26 mouse cellular contexts compared by ENCODE assay signal in genomic region chr8:20912288-20912687, GRCm38 (mm10). TPM values are rescaled to one million over a fixed set of nuclear protein-coding genes. Genes with fewer than 3 reads are reported as not detected.
"Had no signal": no experiment of that assay in that cellular context is flagged by ENCODE, and none has a peak within 500 bp of the region (broad histone marks: within the 10 kb centered on the region; RNA-seq: fewer than 3 reads in every experiment).

No protein-coding gene starts in this region.

- DNase-seq: liver, embryonic 13.5 days; liver, postnatal 0 days; lung, adult 2 months; midbrain, embryonic 14.5 days; right cerebral cortex, postnatal 14 days; thymus, adult 18-20 months; thymus, postnatal 14 days; thymus, postnatal 36 days had no signal

- ATAC-seq: liver, postnatal 0 days; lung, postnatal 0 days; midbrain, embryonic 16.5 days had no signal

- H3K4me1 ChIP-seq: liver, embryonic 13.5 days; liver, embryonic 15.5 days; lung, embryonic 15.5 days; midbrain, embryonic 10.5 days; midbrain, embryonic 12.5 days; neural tube, embryonic 13.5 days; neural tube, embryonic 15.5 days; stomach, embryonic 15.5 days had no signal

- H3K36me3 ChIP-seq: liver, embryonic 13.5 days; liver, embryonic 15.5 days; lung, embryonic 15.5 days; midbrain, embryonic 10.5 days; midbrain, embryonic 12.5 days; neural tube, embryonic 13.5 days; neural tube, embryonic 15.5 days; stomach, embryonic 15.5 days had no signal

- H3K4me2 ChIP-seq: liver, embryonic 13.5 days; liver, embryonic 15.5 days; lung, embryonic 15.5 days; midbrain, embryonic 12.5 days; neural tube, embryonic 13.5 days; neural tube, embryonic 15.5 days; stomach, embryonic 15.5 days had no signal

- H3K9ac ChIP-seq: liver, embryonic 13.5 days; liver, embryonic 15.5 days; liver, postnatal 0 days; lung, embryonic 15.5 days; midbrain, embryonic 12.5 days; neural tube, embryonic 13.5 days; neural tube, embryonic 15.5 days; stomach, embryonic 15.5 days had no signal

- H3K9me3 ChIP-seq: liver, embryonic 13.5 days; liver, embryonic 15.5 days; lung, embryonic 15.5 days had no signal

- H3K27ac ChIP-seq: liver, embryonic 13.5 days; liver, embryonic 15.5 days; lung, embryonic 15.5 days; macrophage; midbrain, embryonic 10.5 days; midbrain, embryonic 12.5 days; neural tube, embryonic 13.5 days; neural tube, embryonic 15.5 days; stomach, embryonic 15.5 days; stomach, postnatal 0 days had no signal

- H3K4me3 ChIP-seq: liver, embryonic 13.5 days; liver, embryonic 15.5 days; lung, embryonic 15.5 days; midbrain, embryonic 10.5 days; midbrain, embryonic 12.5 days; myocyte; neural tube, embryonic 13.5 days; neural tube, embryonic 15.5 days; stomach, embryonic 15.5 days had no signal

- H3K27me3 ChIP-seq: liver, embryonic 13.5 days; liver, embryonic 15.5 days; lung, embryonic 15.5 days; midbrain, embryonic 12.5 days; neural tube, embryonic 13.5 days; neural tube, embryonic 15.5 days; stomach, embryonic 15.5 days had no signal

RNA-seq across cellular contexts. Expression of gene Gm6040, which starts 9.6 kb away (rescaled TPM):
- total RNA-seq: megakaryocyte, adult 5-6 weeks; megakaryocyte-erythroid progenitor cell, adult 5-6 weeks had no signal
- polyA plus RNA-seq: liver, embryonic 13.5 days; liver, embryonic 15.5 days; liver, postnatal 0 days; lung, adult 2 months; lung, embryonic 15.5 days; lung, postnatal 0 days; macrophage; midbrain, embryonic 10.5 days; midbrain, embryonic 12.5 days; midbrain, embryonic 14.5 days; midbrain, embryonic 16.5 days; myocyte; neural tube, embryonic 11.5 days; neural tube, embryonic 13.5 days; neural tube, embryonic 15.5 days; spleen, adult 2 months; stomach, embryonic 15.5 days; stomach, postnatal 0 days; testis, adult 2 months; thymus, postnatal 0 days had no signal

RNA-seq across cellular contexts. Expression of gene Gm15056, which starts 9.9 kb away (rescaled TPM):
- total RNA-seq: megakaryocyte, adult 5-6 weeks; megakaryocyte-erythroid progenitor cell, adult 5-6 weeks had no signal
- polyA plus RNA-seq: liver, embryonic 13.5 days; liver, embryonic 15.5 days; liver, postnatal 0 days; lung, adult 2 months; lung, embryonic 15.5 days; lung, postnatal 0 days; macrophage; midbrain, embryonic 10.5 days; midbrain, embryonic 12.5 days; midbrain, embryonic 14.5 days; midbrain, embryonic 16.5 days; myocyte; neural tube, embryonic 11.5 days; neural tube, embryonic 13.5 days; neural tube, embryonic 15.5 days; stomach, embryonic 15.5 days; stomach, postnatal 0 days; testis, adult 2 months had no signal

RNA-seq across cellular contexts. Expression of gene Defb33, which starts 19.8 kb away (rescaled TPM):
- total RNA-seq: megakaryocyte, adult 5-6 weeks; megakaryocyte-erythroid progenitor cell, adult 5-6 weeks had no signal
- polyA plus RNA-seq: liver, embryonic 13.5 days; liver, embryonic 15.5 days; liver, postnatal 0 days; lung, adult 2 months; lung, embryonic 15.5 days; lung, postnatal 0 days; macrophage; midbrain, embryonic 10.5 days; midbrain, embryonic 12.5 days; midbrain, embryonic 14.5 days; midbrain, embryonic 16.5 days; myocyte; neural tube, embryonic 11.5 days; neural tube, embryonic 13.5 days; neural tube, embryonic 15.5 days; spleen, adult 2 months; stomach, embryonic 15.5 days; stomach, postnatal 0 days; thymus, postnatal 0 days had no signal

RNA-seq across cellular contexts. Expression of gene AY761185, which starts 32.2 kb away (rescaled TPM):
- total RNA-seq: megakaryocyte, adult 5-6 weeks; megakaryocyte-erythroid progenitor cell, adult 5-6 weeks had no signal
- polyA plus RNA-seq: liver, embryonic 13.5 days; liver, embryonic 15.5 days; liver, postnatal 0 days; lung, adult 2 months; lung, embryonic 15.5 days; lung, postnatal 0 days; macrophage; midbrain, embryonic 10.5 days; midbrain, embryonic 12.5 days; midbrain, embryonic 14.5 days; midbrain, embryonic 16.5 days; myocyte; neural tube, embryonic 11.5 days; neural tube, embryonic 13.5 days; neural tube, embryonic 15.5 days; spleen, adult 2 months; stomach, embryonic 15.5 days; stomach, postnatal 0 days; testis, adult 2 months; thymus, postnatal 0 days had no signal
